Mouse (Mus musculus): Measurements from ENCODE around the gene Mllt10.

Gene Mllt10

DNA sequence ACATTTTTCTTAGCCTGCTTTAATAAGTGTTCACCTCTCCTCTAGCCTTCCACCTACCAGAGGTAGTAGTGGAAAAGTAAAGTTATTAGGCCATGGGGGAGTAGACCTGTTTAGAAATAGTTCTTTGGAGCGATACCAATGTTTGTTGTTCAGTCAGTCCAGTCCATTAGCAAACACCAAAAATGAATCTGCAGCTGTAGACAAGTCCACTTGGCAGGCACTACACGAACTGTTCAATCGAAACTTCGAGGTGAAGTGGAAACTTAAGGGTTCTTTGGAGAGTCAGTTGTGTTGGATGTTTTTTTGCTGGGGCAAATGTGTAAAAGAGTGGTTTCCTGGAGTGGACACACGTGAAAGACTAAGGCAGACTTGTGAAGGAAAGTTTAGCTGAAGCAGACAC, 84.6 kb downstream of the Mllt10 start:
- in situ Hi-C loops (cut with MboI; ENCODE audit: low pct_unique_long_range_greater_than_20kb in 1 of 2, low sequenced_read_pairs in 2 of 2, unreplicated experiment in 1 of 2): no loop called here

DNA sequence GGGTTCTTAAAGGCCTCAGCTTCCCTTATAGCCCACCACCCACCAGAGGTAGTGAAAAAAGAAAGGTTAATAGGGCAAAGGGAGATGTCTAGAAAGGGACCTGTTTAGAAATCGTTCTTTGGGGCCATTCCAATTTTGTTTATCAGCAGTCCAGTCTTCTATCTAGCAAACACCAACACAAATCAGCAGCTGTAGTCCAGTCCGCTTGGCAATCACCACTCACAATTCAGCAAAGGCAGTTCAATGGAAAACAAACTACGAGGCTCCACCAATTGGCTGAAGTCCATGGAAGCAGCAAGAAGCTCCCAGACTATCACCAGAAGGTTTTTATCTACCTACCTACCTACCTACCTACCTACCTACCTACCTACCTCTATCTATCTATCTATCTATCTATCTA, 101.1 kb downstream of the Mllt10 start:
- in situ Hi-C loops (cut with MboI; ENCODE audit: low pct_unique_long_range_greater_than_20kb in 1 of 2, low sequenced_read_pairs in 2 of 2, unreplicated experiment in 1 of 2): no loop called here

DNA sequence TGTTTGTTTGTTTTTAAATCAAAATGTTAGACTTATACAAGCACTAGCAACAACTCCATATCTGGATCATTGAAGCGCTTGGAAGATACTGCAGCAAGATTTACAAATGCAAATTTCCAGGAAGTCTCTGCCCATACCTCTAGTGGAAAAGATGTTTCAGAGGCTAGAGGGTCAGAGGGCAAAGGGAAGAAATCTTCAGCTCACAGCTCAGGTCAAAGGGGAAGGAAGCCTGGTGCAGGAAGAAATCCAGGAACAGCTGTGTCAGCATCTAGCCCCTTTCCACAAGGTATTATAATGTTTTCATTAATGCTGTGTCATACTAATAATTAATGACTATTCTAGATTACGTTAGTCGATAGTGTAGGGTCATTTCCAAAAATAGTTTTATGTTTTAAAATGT, 104.4 kb downstream of the Mllt10 start:
- in situ Hi-C loops (cut with MboI; ENCODE audit: low pct_unique_long_range_greater_than_20kb in 1 of 2, low sequenced_read_pairs in 2 of 2, unreplicated experiment in 1 of 2): no loop called here

DNA sequence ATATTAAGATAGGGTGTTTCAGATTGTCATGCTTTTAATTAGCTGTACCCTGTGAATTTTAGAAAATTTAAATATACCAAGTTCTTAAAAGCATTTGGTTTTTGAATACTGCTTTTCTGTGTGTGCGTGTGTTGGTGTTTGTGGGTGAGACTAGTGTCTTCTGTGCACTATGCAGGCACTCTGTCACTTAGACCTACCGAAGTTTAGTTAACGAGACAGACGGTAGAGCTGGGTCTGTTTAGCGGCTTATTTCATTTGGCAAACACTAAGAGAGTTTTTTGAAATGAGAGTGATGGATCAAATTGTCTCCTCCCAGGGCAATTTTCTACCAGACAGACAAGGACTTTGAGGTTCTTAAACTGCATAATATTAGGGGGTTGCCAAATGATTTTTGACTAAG, 106.0 kb downstream of the Mllt10 start:
- in situ Hi-C loops (cut with MboI; ENCODE audit: low pct_unique_long_range_greater_than_20kb in 1 of 2, low sequenced_read_pairs in 2 of 2, unreplicated experiment in 1 of 2): no loop called here

DNA sequence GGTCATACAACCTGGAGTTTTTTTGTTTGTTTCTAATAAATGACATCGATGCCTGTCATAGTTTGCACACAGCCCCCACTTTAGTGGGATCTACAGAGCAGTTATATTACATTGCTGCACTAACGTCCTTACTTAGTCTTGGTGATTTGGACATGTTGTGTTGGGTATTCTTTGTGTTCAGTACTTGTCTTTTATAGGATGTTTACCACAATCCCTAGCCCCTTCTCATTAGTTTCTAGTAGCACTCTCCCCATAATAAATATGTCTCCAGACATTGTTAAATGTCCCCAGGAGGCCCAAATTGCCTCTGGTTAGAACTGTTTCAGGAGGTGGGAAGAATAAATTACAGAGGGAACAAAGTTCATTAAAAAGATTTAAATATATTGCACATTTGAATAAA, 110.5 kb downstream of the Mllt10 start:
- in situ Hi-C loops (cut with MboI; ENCODE audit: low pct_unique_long_range_greater_than_20kb in 1 of 2, low sequenced_read_pairs in 2 of 2, unreplicated experiment in 1 of 2): no loop called here

DNA sequence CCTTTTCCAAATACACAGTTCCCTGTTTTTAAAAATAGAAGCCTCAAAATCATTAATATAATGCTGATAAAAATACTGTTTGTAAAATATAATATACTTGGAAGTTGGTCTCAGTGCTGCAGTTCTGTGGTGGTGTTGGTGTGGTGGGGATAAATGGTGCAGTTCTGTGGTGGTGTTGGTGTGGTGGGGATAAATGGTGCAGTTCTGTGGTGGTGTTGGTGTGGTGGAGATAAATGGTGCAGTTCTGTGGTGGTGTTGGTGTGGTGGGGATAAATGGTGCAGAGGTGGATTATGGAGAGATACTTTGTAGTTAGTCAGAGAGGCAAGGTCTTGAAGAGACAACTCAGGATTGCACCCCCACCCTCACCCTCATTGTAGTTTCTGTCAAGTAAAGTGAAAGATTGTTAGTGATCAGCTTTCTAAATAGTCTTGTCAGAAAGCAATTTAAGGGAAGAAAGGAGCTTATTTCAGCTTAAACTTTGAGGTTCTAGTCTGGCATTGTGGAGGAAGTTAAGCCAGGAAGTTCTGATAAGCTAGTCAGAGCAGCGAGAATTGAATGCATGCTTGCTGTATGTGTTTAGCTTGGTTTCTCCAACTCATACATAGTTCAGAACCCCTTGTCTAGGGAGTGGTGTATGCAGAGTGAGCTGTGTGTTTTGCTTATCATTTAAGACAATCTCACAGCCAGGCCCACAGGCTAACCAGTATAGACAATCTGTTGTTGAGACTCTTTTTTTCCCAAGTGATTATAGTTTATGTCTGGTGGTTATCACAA, 114.3 kb downstream of the Mllt10 start:
- in situ Hi-C loops (cut with MboI; ENCODE audit: low pct_unique_long_range_greater_than_20kb in 1 of 2, low sequenced_read_pairs in 2 of 2, unreplicated experiment in 1 of 2): no loop called here

DNA sequence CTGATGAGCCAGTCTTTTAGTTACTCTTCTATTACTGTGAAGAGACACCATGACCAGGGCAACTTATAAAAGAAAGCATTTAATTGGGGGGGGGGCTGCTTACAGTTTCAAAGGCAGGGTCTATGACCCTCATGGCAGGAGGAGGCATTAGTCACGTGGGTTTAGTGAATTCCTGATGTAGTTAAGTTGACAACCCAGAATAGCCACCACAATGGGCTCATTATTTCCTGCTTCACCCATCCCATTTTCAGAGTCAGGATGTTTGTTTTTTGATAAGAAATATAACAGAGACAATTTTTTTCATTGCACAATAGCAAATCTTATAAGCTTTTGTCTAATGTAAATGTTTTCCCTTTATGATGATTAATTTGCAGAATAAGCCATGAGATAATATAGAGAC, 120.2 kb downstream of the Mllt10 start:
- in situ Hi-C loops (cut with MboI; ENCODE audit: low pct_unique_long_range_greater_than_20kb in 1 of 2, low sequenced_read_pairs in 2 of 2, unreplicated experiment in 1 of 2): no loop called here

DNA sequence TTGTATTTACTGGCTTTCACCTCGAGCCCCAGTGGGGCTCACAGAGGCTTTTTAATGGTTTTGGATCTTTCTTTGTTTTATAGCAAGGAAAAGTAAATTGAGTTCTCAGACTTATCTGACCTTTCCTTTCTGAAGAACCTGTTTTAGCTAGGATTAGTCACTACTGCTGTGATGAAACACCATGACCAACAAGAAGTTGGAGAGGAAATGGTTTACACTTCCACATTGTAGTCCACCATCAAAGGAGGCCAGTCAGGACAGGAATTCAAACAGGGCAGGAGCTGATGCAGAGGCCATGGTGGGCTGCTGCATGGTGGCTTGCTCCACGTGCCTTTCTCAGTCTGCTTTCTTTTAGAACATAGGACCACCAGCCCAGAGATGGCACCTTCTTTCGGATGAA, 121.2 kb downstream of the Mllt10 start:
- in situ Hi-C loops (cut with MboI; ENCODE audit: low pct_unique_long_range_greater_than_20kb in 1 of 2, low sequenced_read_pairs in 2 of 2, unreplicated experiment in 1 of 2): no loop called here

DNA sequence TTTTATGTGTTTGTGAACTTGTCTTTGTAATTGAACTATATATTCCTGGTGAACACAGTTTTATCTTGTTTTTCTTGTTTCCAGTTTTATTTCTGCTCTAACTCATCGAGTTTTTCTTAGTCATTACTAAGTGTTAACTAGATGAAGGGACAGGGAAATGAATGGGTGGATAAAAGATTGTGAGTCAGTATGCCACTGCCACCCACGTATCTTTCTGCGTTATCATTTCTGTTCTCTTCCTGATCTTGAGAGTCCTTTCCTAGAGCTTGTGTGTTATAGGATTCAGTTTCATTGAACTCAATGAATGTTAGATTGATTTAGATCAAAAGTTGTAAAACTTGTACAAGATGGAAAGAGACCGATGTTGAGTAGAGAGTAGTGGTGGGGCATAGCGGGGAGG, 125.3 kb downstream of the Mllt10 start:
- in situ Hi-C loops (cut with MboI; ENCODE audit: low pct_unique_long_range_greater_than_20kb in 1 of 2, low sequenced_read_pairs in 2 of 2, unreplicated experiment in 1 of 2): no loop called here

DNA sequence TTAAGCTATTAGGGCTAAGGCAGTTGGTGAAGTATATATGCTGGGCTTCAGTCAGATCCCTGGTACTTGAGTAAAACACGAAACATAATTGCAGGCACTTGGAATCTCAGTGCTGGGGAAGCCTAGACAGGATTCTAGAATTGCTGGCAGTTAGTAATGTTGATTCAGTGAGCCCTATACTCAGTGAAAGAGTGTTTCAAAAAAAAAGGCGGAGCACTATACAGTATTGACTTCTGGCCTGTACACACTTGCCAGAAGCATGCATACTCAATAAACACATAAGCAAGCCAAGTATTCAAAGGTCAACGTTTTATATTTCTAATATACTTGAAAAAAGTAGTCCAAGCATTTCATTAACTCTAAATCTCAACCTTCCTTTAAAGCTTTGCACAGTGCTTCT, 126.6 kb downstream of the Mllt10 start:
- in situ Hi-C loops (cut with MboI; ENCODE audit: low pct_unique_long_range_greater_than_20kb in 1 of 2, low sequenced_read_pairs in 2 of 2, unreplicated experiment in 1 of 2): no loop called here

DNA sequence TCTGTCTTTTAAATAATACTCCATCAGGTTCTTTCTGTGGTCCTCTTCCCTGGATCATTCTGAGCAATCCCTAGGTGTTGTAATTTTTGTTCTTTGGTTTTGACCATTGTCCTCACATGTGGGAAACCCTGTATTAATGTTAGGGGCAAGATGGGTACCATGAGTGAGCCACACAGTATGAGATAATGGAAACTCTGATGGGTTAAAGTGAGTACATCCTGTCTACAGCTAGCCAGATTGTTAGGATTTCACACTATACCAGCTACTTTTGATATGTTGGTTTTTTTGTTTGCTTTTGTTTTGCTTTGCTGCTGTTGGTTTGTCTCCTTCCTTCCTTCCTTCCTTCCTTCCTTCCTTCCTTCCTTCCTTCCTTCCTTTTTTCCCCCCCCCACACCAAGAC, 128.0 kb downstream of the Mllt10 start:
- in situ Hi-C loops (cut with MboI; ENCODE audit: low pct_unique_long_range_greater_than_20kb in 1 of 2, low sequenced_read_pairs in 2 of 2, unreplicated experiment in 1 of 2): no loop called here

DNA sequence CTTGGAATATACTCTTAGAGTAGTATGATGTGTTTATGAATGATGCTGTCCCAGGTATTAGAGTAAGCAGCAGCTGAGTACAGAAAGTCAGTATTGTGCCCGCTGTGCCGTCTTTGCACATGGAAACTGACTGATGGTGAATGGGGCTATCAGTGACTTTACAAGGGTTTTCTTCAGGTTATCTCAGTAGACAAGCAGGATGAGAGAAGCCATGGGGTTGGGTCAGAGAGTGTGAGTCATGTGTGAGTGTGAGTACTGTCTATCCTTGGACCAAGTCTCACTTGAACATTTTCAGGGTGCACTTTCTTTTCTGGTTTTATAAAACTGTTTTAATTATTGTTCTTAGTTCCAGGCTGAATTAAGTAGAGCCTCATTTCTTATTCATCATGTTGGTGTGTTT, 133.3 kb downstream of the Mllt10 start:
- in situ Hi-C loops (cut with MboI; ENCODE audit: low pct_unique_long_range_greater_than_20kb in 1 of 2, low sequenced_read_pairs in 2 of 2, unreplicated experiment in 1 of 2): no loop called here

DNA sequence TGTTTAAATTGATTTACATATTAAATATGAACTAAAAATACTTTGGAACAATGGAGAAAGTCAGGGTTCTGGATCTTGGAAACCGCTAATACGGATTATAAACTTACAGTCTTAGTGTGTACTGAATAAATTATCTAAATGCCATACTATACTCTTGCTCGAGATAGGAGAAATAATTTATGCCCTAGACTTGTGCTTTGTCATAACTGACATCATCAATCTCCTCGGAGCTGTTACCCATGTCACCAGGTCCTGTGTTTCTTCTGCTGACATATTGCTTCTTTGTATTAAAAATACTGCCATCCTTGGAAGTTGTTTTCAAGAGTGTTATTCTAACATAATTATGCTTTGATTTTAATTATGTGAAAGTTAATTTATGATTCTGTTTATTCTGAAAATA, 140.2 kb downstream of the Mllt10 start:
- in situ Hi-C loops (cut with MboI; ENCODE audit: low pct_unique_long_range_greater_than_20kb in 1 of 2, low sequenced_read_pairs in 2 of 2, unreplicated experiment in 1 of 2): no loop called here

DNA sequence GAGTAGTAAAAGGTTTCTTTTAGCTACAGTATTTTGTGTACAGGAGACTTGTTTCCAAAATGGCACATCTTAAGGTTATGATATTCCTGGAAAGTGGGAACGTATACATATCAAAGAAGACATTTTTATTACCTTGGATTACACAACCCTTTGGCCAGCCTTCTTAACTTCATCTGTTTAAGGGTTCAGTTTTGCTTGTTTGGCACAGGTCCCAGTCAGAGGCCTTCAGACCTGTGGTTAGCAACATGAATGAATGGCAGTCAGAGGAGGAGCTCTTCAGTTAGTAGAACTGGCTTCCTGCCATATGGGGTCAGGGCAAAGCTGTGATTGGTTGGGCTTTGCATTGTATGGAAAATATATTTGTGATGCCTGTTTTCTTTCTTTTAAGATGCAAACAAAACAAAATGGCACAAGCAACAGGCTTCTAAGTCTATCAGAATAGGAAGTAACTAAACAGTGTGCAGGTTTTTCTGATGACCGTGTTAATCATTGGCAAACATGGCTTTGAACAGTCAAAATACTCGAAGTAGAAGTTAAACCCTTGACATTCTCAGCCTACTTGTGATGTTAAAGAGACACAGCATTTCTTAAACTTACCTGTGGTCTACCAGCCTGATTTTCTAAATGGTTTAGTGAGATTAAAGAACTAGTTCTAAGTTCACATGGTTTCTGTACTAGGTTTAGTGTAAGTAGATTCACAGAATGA, 140.8 kb downstream of the Mllt10 start:
- in situ Hi-C loops (cut with MboI; ENCODE audit: low pct_unique_long_range_greater_than_20kb in 1 of 2, low sequenced_read_pairs in 2 of 2, unreplicated experiment in 1 of 2): no loop called here

DNA sequence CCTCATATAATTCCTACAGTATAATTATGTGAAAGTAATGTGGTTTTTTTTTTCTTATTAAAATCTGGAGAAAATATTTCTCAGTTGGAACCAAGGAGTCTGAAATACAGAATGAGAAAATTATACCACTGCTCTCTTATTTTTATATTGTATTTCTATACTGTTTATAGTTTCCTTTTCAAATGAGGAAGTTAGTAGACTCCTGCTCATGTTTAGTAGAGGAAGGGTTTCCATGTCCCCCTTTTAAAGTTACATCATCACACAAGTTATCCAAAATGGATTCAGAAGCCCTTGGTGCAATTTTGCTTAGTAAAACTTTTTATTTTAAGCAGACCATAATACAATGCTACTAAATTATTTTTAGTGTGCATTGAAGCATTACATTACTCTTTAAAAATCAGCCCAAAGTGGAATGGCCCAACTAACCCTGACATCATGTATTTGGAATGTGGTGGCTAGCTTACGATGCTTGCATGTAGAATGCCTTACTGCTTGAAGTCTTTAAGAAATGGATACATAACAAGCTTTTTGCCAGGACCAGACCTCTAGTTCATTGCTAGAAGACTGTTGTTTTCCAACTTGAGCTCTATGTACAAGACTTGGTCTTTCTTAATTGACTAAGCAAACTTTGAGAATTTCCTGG, 146.9 kb downstream of the Mllt10 start:
- in situ Hi-C loops (cut with MboI; ENCODE audit: low pct_unique_long_range_greater_than_20kb in 1 of 2, low sequenced_read_pairs in 2 of 2, unreplicated experiment in 1 of 2): loop anchor here in 1 of 2 experiments (25.0 kb wide), 1 partner anchor 365 kb away; no protein-coding TSS in a partner anchor

DNA sequence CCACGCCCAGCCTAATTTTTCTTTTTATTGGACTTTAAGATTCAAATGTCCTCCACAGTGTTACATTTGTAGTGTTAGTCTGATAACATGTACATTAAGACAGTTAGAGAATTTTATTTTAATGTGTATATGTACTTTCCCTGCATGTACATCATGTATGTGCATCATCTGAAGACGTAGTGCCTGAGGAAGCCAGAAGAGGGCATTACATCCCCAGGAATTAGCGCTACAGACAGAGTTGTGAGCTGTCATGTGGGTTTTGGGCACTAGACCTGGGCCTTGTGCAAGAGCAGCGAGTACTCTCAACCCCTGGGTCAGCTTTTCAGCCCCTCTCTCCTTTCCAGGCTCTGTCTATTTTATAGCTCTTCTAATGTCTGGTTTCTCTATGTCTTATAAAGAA, 147.9 kb downstream of the Mllt10 start:
- in situ Hi-C loops (cut with MboI; ENCODE audit: low pct_unique_long_range_greater_than_20kb in 1 of 2, low sequenced_read_pairs in 2 of 2, unreplicated experiment in 1 of 2): loop anchor here in 1 of 2 experiments (25.0 kb wide), 1 partner anchor 366 kb away; no protein-coding TSS in a partner anchor

DNA sequence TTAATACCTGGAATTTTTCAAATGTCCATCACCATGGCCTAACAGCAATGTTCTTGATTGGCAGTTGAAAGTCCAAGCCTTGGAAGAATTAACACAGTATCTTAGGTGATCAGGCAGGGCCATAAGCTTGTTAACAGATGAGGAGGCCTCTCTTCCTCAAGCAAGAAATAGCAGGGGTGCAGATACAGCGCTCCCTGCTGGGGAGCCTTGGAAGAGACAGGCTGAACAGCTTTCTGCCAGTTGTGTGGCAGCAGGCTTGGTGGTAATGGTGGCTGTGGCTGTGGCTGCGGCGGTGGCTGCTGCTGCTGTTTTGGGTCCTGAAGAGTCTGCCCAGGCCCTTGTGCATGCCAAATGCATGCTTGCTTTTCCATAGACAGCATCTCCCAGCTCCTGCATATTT, 150.1 kb downstream of the Mllt10 start:
- in situ Hi-C loops (cut with MboI; ENCODE audit: low pct_unique_long_range_greater_than_20kb in 1 of 2, low sequenced_read_pairs in 2 of 2, unreplicated experiment in 1 of 2): loop anchor here in 1 of 2 experiments (25.0 kb wide), 1 partner anchor 368 kb away; no protein-coding TSS in a partner anchor

DNA sequence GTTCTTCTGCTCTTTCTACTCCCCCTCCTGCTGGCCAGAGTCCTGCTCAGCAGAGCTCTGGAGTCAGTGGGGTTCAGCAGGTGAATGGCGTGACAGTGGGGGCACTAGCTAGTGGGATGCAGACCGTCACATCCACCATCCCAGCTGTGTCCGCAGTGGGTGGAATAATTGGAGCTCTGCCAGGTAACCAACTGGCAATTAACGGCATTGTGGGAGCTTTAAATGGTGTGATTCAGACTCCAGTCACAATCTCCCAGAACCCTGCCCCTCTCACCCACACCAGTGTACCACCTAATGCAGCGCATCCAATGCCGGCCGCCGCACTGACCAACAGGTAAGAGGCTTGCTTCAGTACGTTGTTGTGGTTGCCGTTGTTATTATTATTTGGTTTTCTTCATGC, 151.8 kb downstream of the Mllt10 start:
- in situ Hi-C loops (cut with MboI; ENCODE audit: low pct_unique_long_range_greater_than_20kb in 1 of 2, low sequenced_read_pairs in 2 of 2, unreplicated experiment in 1 of 2): loop anchor here in 1 of 2 experiments (25.0 kb wide), 1 partner anchor 370 kb away; no protein-coding TSS in a partner anchor

DNA sequence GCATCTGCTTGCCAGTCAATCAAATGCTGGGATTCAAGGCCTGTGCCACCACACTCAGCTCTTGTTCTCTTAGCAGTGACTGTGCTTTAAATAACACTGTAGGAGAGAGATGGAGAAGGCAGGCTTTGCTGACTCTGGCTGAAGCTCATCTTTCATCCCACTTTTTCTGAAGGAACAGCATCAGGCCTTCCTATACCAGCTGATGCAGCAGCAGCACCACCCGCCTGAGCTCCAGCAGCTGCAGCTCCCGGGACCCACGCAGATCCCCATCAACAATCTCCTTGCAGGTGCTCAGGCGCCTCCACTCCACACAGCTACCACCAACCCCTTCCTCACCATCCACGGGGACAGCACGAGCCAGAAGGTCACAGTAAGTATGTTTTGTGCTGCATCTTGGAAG, 153.5 kb downstream of the Mllt10 start:
- in situ Hi-C loops (cut with MboI; ENCODE audit: low pct_unique_long_range_greater_than_20kb in 1 of 2, low sequenced_read_pairs in 2 of 2, unreplicated experiment in 1 of 2): loop anchor here in 1 of 2 experiments (25.0 kb wide), 1 partner anchor 371 kb away; no protein-coding TSS in a partner anchor
